Mouse (Mus musculus) layer of hippocampus, adult 11-12 months (tissue): Measurements from ENCODE around the gene Cntd1.
"Not testable (repeated sequence)": the region's sequence is repeated elsewhere in the genome, so short reads cannot be mapped to it uniquely, and the experiment has no call there.

Source experiments
- DNase-seq: peaks from one replicate; pipeline ENCODE4 v3.0.0; 2022; ENCODE audit warnings: low spot score

Cntd1 gene

GRCm38 (mm10) chr11:101283805-101284204, 5.0 kb downstream of the Cntd1 start:
- DNase-seq = no peak

- DNase-seq = peak; percentile 32
Measured at GRCm38 (mm10) chr11:101287306-101287705, 8.5 kb downstream of the Cntd1 start.

- no peak for DNase-seq
Measured at GRCm38 (mm10) chr11:101291231-101291630, 12.4 kb downstream of the Cntd1 start.

- no peak for DNase-seq
Measured at GRCm38 (mm10) chr11:101295191-101295590, 16.4 kb downstream of the Cntd1 start.

- DNase-seq = no peak
Measured at GRCm38 (mm10) chr11:101300881-101301280, 22.1 kb downstream of the Cntd1 start.

- no peak for DNase-seq
Measured at GRCm38 (mm10) chr11:101301299-101302003, 22.6 kb downstream of the Cntd1 start.

GRCm38 (mm10) chr11:101302004-101302798, 23.4 kb downstream of the Cntd1 start, which contains the start of gene Becn1:
Gene Becn1 (minus strand): TSS chr11:101302286.
- peak; percentile 98 for DNase-seq

- DNase-seq = no peak
Measured at GRCm38 (mm10) chr11:101307744-101308143, 28.9 kb downstream of the Cntd1 start.

GRCm38 (mm10) chr11:101311083-101311482, 32.3 kb downstream of the Cntd1 start:
- no peak for DNase-seq

- DNase-seq = no peak
Measured at GRCm38 (mm10) chr11:101312150-101312549, 33.3 kb downstream of the Cntd1 start.

- no peak for DNase-seq
Measured at GRCm38 (mm10) chr11:101314567-101314966, 35.8 kb downstream of the Cntd1 start.

GRCm38 (mm10) chr11:101315082-101315650, 36.4 kb downstream of the Cntd1 start:
- no peak for DNase-seq

- peak; percentile 94 for DNase-seq
Measured at GRCm38 (mm10) chr11:101315665-101316500, 37.1 kb downstream of the Cntd1 start, which contains the start of gene Psme3. Gene Psme3 (plus strand): TSS chr11:101316213.

GRCm38 (mm10) chr11:101316501-101316917, 37.7 kb downstream of the Cntd1 start:
- no peak for DNase-seq

- DNase-seq = peak; percentile 80
Measured at GRCm38 (mm10) chr11:101323609-101324008, 44.8 kb downstream of the Cntd1 start.

- DNase-seq = no peak
Measured at GRCm38 (mm10) chr11:101324763-101325162, 46.0 kb downstream of the Cntd1 start, which contains the start of gene Aoc2. Gene Aoc2 (plus strand): TSS chr11:101325063.

- DNase-seq = not testable (repeated sequence)
Measured at GRCm38 (mm10) chr11:101325201-101325600, 46.4 kb downstream of the Cntd1 start.

GRCm38 (mm10) chr11:101326147-101326546, 47.3 kb downstream of the Cntd1 start:
- DNase-seq = no peak

- DNase-seq = no peak
Measured at GRCm38 (mm10) chr11:101327311-101327710, 48.5 kb downstream of the Cntd1 start.

- peak; percentile 39 for DNase-seq
Measured at GRCm38 (mm10) chr11:101328941-101329635, 50.3 kb downstream of the Cntd1 start.

- no peak for DNase-seq
Measured at GRCm38 (mm10) chr11:101330371-101330924, 51.6 kb downstream of the Cntd1 start, which contains the start of gene Aoc3. Gene Aoc3 (plus strand): TSS chr11:101330605.
